Mouse (Mus musculus): ENCODE results near the gene Jak2. TPM values are rescaled to one million over a fixed set of nuclear protein-coding genes. Genes with fewer than 3 reads are reported as not detected.
A peak's percentile ranks its signal among the peaks of the same experiment; 100 is the strongest.

The Jak2 gene
- polyA plus RNA-seq, 1 experiment = 14.5 TPM

- peaks cover 66% of the 10 kb centered on the region for H3K36me3 ChIP-seq (ENCODE audit: control insufficient read depth, insufficient read depth, low read length)
- H3K4me1 ChIP-seq (ENCODE audit: control insufficient read depth, insufficient read depth, insufficient read length, low read length) = no peaks in the 10 kb centered on the region
- TF ChIP-seq POLR2A (IDR thresholded peaks at IDR 0.05; ENCODE audit: low read depth, low read length) = no peak
- no peak for TF ChIP-seq CTCF (IDR thresholded peaks at IDR 0.05; ENCODE audit: extremely low read depth, insufficient read length, insufficient replicate concordance, low read depth, low read length)
- WGBS = 84% methylated on average over 2 of the region's 2 CpGs
- H3K4me3 ChIP-seq (ENCODE audit: low read depth, low read length) = no peak overlapping the region
- no peak overlapping the region for H3K27ac ChIP-seq (ENCODE audit: insufficient read depth, low read depth, low read length)
- no peaks in the 10 kb centered on the region for H3K27me3 ChIP-seq (ENCODE audit: control insufficient read depth, insufficient read depth, low read length)
Measured at GRCm38 (mm10) chr19:29294756-29295155, 43.1 kb downstream of the Jak2 start.

- TF ChIP-seq CTCF (IDR thresholded peaks at IDR 0.05; ENCODE audit: extremely low read depth, insufficient read length, insufficient replicate concordance, low read depth, low read length) (no peak), POLR2A (IDR thresholded peaks at IDR 0.05; ENCODE audit: low read depth, low read length) (no peak)
- no peak overlapping the region for H3K4me3 ChIP-seq (ENCODE audit: low read depth, low read length)
- no peaks in the 10 kb centered on the region for H3K27me3 ChIP-seq (ENCODE audit: control insufficient read depth, insufficient read depth, low read length)
- H3K27ac ChIP-seq (ENCODE audit: insufficient read depth, low read depth, low read length) = no peak overlapping the region
- H3K36me3 ChIP-seq (ENCODE audit: control insufficient read depth, insufficient read depth, low read length) = peaks cover 66% of the 10 kb centered on the region
- no peaks in the 10 kb centered on the region for H3K4me1 ChIP-seq (ENCODE audit: control insufficient read depth, insufficient read depth, insufficient read length, low read length)
Measured at GRCm38 (mm10) chr19:29296166-29296565, 44.5 kb downstream of the Jak2 start.

GRCm38 (mm10) chr19:29297366-29297765 lies 45.7 kb downstream of the Jak2 start:
- 100% methylated on average over 1 of the region's 1 CpGs for WGBS
- TF ChIP-seq CTCF (IDR thresholded peaks at IDR 0.05; ENCODE audit: extremely low read depth, insufficient read length, insufficient replicate concordance, low read depth, low read length) = no peak
- TF ChIP-seq POLR2A (IDR thresholded peaks at IDR 0.05; ENCODE audit: low read depth, low read length) = no peak
- peaks cover 62% of the 10 kb centered on the region for H3K36me3 ChIP-seq (ENCODE audit: control insufficient read depth, insufficient read depth, low read length)

GRCm38 (mm10) chr19:29300919-29301318 lies 49.3 kb downstream of the Jak2 start:
- peaks cover 58% of the 10 kb centered on the region for H3K36me3 ChIP-seq (ENCODE audit: control insufficient read depth, insufficient read depth, low read length)
- 95% methylated on average over 13 of the region's 13 CpGs for WGBS

More at GRCm38 (mm10) chr19:29297366-29297765, 45.7 kb downstream of the Jak2 start:
- Histone ChIP-seq H3K4me3 (ENCODE audit: low read depth, low read length) (no peak overlapping the region), H3K27ac (ENCODE audit: insufficient read depth, low read depth, low read length) (no peak overlapping the region), H3K27me3 (ENCODE audit: control insufficient read depth, insufficient read depth, low read length) (no peaks in the 10 kb centered on the region), H3K4me1 (ENCODE audit: control insufficient read depth, insufficient read depth, insufficient read length, low read length) (no peaks in the 10 kb centered on the region)

GRCm38 (mm10) chr19:29302119-29302518 lies 50.5 kb downstream of the Jak2 start:
- Histone ChIP-seq H3K27me3 (ENCODE audit: control insufficient read depth, insufficient read depth, low read length) (no peaks in the 10 kb centered on the region), H3K4me1 (ENCODE audit: control insufficient read depth, insufficient read depth, insufficient read length, low read length) (no peaks in the 10 kb centered on the region), H3K27ac (ENCODE audit: insufficient read depth, low read depth, low read length) (no peak overlapping the region), H3K4me3 (ENCODE audit: low read depth, low read length) (no peak overlapping the region), H3K36me3 (ENCODE audit: control insufficient read depth, insufficient read depth, low read length) (peaks cover 60% of the 10 kb centered on the region)
- TF ChIP-seq CTCF (IDR thresholded peaks at IDR 0.05; ENCODE audit: extremely low read depth, insufficient read length, insufficient replicate concordance, low read depth, low read length) = no peak
- TF ChIP-seq POLR2A (IDR thresholded peaks at IDR 0.05; ENCODE audit: low read depth, low read length) = no peak
- WGBS = 94% methylated on average over 2 of the region's 2 CpGs

More at GRCm38 (mm10) chr19:29300919-29301318, 49.3 kb downstream of the Jak2 start:
- Histone ChIP-seq H3K27me3 (ENCODE audit: control insufficient read depth, insufficient read depth, low read length) (no peaks in the 10 kb centered on the region), H3K27ac (ENCODE audit: insufficient read depth, low read depth, low read length) (no peak overlapping the region), H3K4me3 (ENCODE audit: low read depth, low read length) (no peak overlapping the region), H3K4me1 (ENCODE audit: control insufficient read depth, insufficient read depth, insufficient read length, low read length) (no peaks in the 10 kb centered on the region)
- TF ChIP-seq POLR2A (IDR thresholded peaks at IDR 0.05; ENCODE audit: low read depth, low read length) = no peak
- no peak for TF ChIP-seq CTCF (IDR thresholded peaks at IDR 0.05; ENCODE audit: extremely low read depth, insufficient read length, insufficient replicate concordance, low read depth, low read length)

- no peaks in the 10 kb centered on the region for H3K27me3 ChIP-seq (ENCODE audit: control insufficient read depth, insufficient read depth, low read length)
Measured at GRCm38 (mm10) chr19:29308832-29309231, 57.2 kb downstream of the Jak2 start.

GRCm38 (mm10) chr19:29311791-29312190 lies 60.2 kb downstream of the Jak2 start:
- H3K27ac ChIP-seq (ENCODE audit: insufficient read depth, low read depth, low read length) = no peak overlapping the region
- 96% methylated on average over 8 of the region's 8 CpGs for WGBS
- H3K36me3 ChIP-seq (ENCODE audit: control insufficient read depth, insufficient read depth, low read length) = peaks cover 46% of the 10 kb centered on the region
- H3K27me3 ChIP-seq (ENCODE audit: control insufficient read depth, insufficient read depth, low read length) = no peaks in the 10 kb centered on the region
- TF ChIP-seq POLR2A (IDR thresholded peaks at IDR 0.05; ENCODE audit: low read depth, low read length) = no peak
- TF ChIP-seq CTCF (IDR thresholded peaks at IDR 0.05; ENCODE audit: extremely low read depth, insufficient read length, insufficient replicate concordance, low read depth, low read length) = no peak
- no peak overlapping the region for H3K4me3 ChIP-seq (ENCODE audit: low read depth, low read length)
- H3K4me1 ChIP-seq (ENCODE audit: control insufficient read depth, insufficient read depth, insufficient read length, low read length) = no peaks in the 10 kb centered on the region

More at GRCm38 (mm10) chr19:29308832-29309231, 57.2 kb downstream of the Jak2 start:
- Histone ChIP-seq H3K4me3 (ENCODE audit: low read depth, low read length) (no peak overlapping the region), H3K36me3 (ENCODE audit: control insufficient read depth, insufficient read depth, low read length) (peaks cover 52% of the 10 kb centered on the region), H3K27ac (ENCODE audit: insufficient read depth, low read depth, low read length) (no peak overlapping the region), H3K4me1 (ENCODE audit: control insufficient read depth, insufficient read depth, insufficient read length, low read length) (no peaks in the 10 kb centered on the region)
- TF ChIP-seq POLR2A (IDR thresholded peaks at IDR 0.05; ENCODE audit: low read depth, low read length) = no peak
- TF ChIP-seq CTCF (IDR thresholded peaks at IDR 0.05; ENCODE audit: extremely low read depth, insufficient read length, insufficient replicate concordance, low read depth, low read length) = peak; percentile 18; the same call in 1 of the 2 replicates
